Mouse (Mus musculus): ENCODE measurements around the gene Itsn1. TPM values are rescaled to one million over a fixed set of nuclear protein-coding genes. Genes with fewer than 3 reads are reported as not detected.

The Itsn1 gene
- polyA plus RNA-seq, 1 experiment from 2014 or later = 54.7 TPM

DNA sequence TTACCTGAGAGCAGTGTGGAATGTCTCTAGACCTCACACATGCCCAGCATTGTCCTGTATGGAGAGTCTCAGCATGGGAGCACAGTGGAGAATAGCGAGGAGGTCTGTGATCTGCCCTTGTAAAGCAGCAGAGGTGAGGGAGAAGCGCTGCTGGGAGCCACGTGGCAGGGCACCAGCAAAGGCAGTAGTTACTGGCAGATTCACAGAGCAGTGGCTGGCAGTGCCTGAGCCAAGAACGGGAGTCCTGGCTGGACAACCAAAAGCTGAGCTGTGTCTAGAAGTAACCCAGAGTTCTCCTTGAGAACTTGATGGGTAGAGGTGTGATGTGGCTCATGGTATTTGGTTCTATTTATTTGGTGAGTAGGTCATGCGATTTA, 137.2 kb downstream of the Itsn1 start:
- Histone ChIP-seq H3K4me3 (ENCODE audit: low read depth, low read length) (no peak overlapping the region), H3K27me3 (ENCODE audit: control insufficient read depth, insufficient read depth, low read depth, low read length) (no peaks in the 10 kb centered on the region), H3K9me3 (replicated peaks; ENCODE audit: control insufficient read depth, low read length) (no peaks in the 10 kb centered on the region), H3K4me1 (ENCODE audit: control insufficient read depth, low read depth, low read length) (peaks cover 51% of the 10 kb centered on the region), H3K9ac (ENCODE audit: low read depth, low read length) (no peak overlapping the region), H3K4me2 (ENCODE audit: low read depth, low read length) (no peak overlapping the region), H3K27ac (ENCODE audit: low read length) (peak overlapping the region; percentile 87), H3K36me3 (ENCODE audit: control insufficient read depth, insufficient read depth) (peaks cover 31% of the 10 kb centered on the region)
- WGBS (ENCODE audit: insufficient replicate concordance) = 84% methylated on average over 5 of the region's 5 CpGs
- no peak for ATAC-seq (ENCODE audit: low read depth)

DNA sequence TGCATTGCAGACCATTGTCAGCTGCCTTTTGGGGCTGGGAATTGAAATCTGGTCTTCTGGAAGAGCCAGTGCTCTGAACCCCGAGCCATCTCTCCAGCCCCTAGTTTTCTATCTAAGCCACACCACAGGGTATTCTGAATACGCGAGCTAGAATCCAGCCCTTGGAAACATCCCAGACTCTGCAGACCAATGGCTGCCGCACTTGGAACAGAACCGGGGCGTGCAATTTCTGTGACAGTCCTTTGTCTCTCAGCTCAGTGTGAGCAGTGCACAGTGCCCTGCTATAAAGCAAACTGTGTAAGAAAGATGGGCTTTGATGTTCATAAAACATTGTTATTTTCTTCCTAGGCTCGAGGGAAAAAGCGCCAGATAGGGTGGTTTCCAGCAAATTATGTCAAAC, 138.6 kb downstream of the Itsn1 start:
- WGBS (ENCODE audit: insufficient replicate concordance) = 83% methylated on average over 8 of the region's 8 CpGs
- Histone ChIP-seq H3K36me3 (ENCODE audit: control insufficient read depth, insufficient read depth) (peaks cover 35% of the 10 kb centered on the region), H3K9me3 (replicated peaks; ENCODE audit: control insufficient read depth, low read length) (no peaks in the 10 kb centered on the region), H3K9ac (ENCODE audit: low read depth, low read length) (no peak overlapping the region), H3K27me3 (ENCODE audit: control insufficient read depth, insufficient read depth, low read depth, low read length) (no peaks in the 10 kb centered on the region), H3K4me1 (ENCODE audit: control insufficient read depth, low read depth, low read length) (peaks cover 50% of the 10 kb centered on the region), H3K27ac (ENCODE audit: low read length) (no peak overlapping the region), H3K4me2 (ENCODE audit: low read depth, low read length) (no peak overlapping the region), H3K4me3 (ENCODE audit: low read depth, low read length) (no peak overlapping the region)
- no peak for ATAC-seq (ENCODE audit: low read depth)

DNA sequence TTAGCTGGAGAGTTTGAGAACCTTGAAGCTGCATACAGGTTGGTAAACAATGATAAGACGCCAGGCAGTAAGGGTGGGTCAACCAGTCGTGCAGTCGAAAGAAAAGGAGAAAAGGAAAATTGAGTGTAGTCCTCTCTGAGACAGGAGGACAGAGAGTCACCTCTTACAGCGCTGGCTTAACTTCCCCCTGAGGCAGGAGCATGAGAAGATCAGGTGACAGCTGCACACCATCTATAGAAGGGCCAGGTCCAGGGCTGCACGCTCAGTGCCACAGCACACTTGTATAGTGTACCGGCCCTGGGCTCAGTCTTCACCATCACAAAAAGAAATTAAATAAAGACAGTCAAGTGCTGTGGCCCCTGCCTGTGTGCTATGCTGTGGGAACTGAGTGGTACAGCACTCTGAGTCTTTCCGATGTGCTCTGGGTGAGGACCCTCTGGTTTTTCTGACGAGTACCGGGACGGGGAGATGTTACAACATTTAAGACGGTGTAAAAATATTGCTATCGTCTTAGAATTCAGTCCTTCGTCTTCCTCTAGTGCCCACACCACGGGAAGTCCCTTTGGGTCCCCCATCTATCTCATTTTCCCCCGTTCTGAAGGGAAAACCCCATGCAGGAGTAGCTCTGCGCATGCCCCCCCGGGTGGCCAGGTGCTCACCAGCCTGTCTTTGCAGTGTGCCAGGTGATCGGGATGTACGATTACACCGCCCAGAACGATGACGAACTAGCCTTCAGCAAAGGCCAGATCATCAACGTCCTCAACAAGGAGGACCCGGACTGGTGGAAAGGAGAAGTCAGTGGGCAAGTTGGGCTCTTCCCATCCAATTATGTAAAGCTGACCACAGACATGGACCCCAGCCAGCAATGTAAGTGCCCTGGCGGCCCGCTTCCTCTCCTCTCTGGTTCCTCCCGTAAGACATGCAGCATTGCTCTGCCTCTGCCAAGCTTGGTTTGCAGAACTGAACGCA, 140.1 kb downstream of the Itsn1 start:
- 56% methylated on average over 28 of the region's 28 CpGs for WGBS (ENCODE audit: insufficient replicate concordance)
- ATAC-seq (ENCODE audit: low read depth) = 0 out of 2 replicates have a peak, but pooled peaks have one; percentile 20

DNA sequence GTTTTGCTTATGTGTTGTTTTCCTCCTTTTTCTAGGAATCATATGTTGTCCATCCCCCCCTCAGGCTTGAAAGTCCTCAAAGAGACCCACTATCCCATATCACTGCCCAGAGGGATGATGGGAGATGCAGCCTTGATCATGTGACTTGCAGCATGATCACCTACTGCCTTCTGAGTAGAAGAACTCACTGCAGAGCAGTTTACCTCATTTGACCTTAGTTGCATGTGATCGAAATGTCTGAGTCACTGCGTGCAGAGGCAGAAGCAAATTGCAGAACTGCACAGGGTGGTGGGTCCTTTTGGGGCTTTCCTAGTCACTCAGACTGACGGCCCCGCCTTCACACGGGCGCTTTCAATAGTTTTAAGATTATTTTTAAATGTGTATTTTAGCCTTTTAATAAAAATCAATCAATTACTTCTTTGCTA, 141.1 kb downstream of the Itsn1 start:
- no peaks in the 10 kb centered on the region for H3K27me3 ChIP-seq (ENCODE audit: control insufficient read depth, insufficient read depth, low read depth, low read length)
- WGBS (ENCODE audit: insufficient replicate concordance) = 49% methylated on average over 6 of the region's 6 CpGs

More for the DNA sequence above, 140.1 kb downstream of the Itsn1 start:
- Histone ChIP-seq H3K4me2 (ENCODE audit: low read depth, low read length) (peak overlapping the region; percentile 8; the same call in 1 of the 2 replicates), H3K27me3 (ENCODE audit: control insufficient read depth, insufficient read depth, low read depth, low read length) (no peaks in the 10 kb centered on the region), H3K4me3 (ENCODE audit: low read depth, low read length) (no peak overlapping the region), H3K4me1 (ENCODE audit: control insufficient read depth, low read depth, low read length) (peaks cover 36% of the 10 kb centered on the region), H3K36me3 (ENCODE audit: control insufficient read depth, insufficient read depth) (peaks cover 25% of the 10 kb centered on the region), H3K27ac (ENCODE audit: low read length) (peak overlapping the region; percentile 49; the same call in 1 of the 2 replicates), H3K9ac (ENCODE audit: low read depth, low read length) (peak overlapping the region; percentile 30; the same call in 1 of the 2 replicates), H3K9me3 (replicated peaks; ENCODE audit: control insufficient read depth, low read length) (no peaks in the 10 kb centered on the region)

DNA sequence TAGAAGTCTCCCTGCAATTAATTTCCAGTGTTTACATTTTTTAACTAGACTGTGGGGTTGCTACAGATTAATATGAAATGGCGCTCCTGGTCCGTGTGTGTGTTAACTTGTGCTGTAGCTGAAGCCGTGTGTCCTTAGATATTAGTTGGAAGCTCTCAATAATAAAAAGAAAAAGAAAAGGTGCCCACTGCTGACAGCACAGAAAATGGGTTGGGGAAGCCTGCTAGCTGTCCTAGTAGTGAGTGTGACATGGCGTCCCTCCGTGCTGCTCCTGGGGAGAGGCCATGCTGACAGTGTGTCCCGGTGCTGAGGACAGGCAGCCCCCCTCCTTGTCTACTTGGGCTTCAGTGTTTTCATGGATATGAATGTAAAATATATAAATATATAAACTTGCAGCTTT, 142.1 kb downstream of the Itsn1 start:
- 88% methylated on average over 6 of the region's 6 CpGs for WGBS (ENCODE audit: insufficient replicate concordance)
- Histone ChIP-seq H3K4me1 (ENCODE audit: control insufficient read depth, low read depth, low read length) (peaks cover 17% of the 10 kb centered on the region), H3K4me3 (ENCODE audit: low read depth, low read length) (no peak overlapping the region), H3K27me3 (ENCODE audit: control insufficient read depth, insufficient read depth, low read depth, low read length) (no peaks in the 10 kb centered on the region), H3K9ac (ENCODE audit: low read depth, low read length) (no peak overlapping the region), H3K27ac (ENCODE audit: low read length) (no peak overlapping the region), H3K36me3 (ENCODE audit: control insufficient read depth, insufficient read depth) (peaks cover 25% of the 10 kb centered on the region), H3K9me3 (replicated peaks; ENCODE audit: control insufficient read depth, low read length) (no peaks in the 10 kb centered on the region), H3K4me2 (ENCODE audit: low read depth, low read length) (no peak overlapping the region)
- no peak for ATAC-seq (ENCODE audit: low read depth)

More for the DNA sequence above, 141.1 kb downstream of the Itsn1 start:
- H3K27ac ChIP-seq (ENCODE audit: low read length) = no peak overlapping the region
- no peak overlapping the region for H3K4me2 ChIP-seq (ENCODE audit: low read depth, low read length)
- ATAC-seq (ENCODE audit: low read depth) = no peak
- H3K4me1 ChIP-seq (ENCODE audit: control insufficient read depth, low read depth, low read length) = peaks cover 27% of the 10 kb centered on the region
- no peak overlapping the region for H3K4me3 ChIP-seq (ENCODE audit: low read depth, low read length)
- H3K36me3 ChIP-seq (ENCODE audit: control insufficient read depth, insufficient read depth) = peaks cover 25% of the 10 kb centered on the region
- no peak overlapping the region for H3K9ac ChIP-seq (ENCODE audit: low read depth, low read length)
- no peaks in the 10 kb centered on the region for H3K9me3 ChIP-seq (replicated peaks; ENCODE audit: control insufficient read depth, low read length)

DNA sequence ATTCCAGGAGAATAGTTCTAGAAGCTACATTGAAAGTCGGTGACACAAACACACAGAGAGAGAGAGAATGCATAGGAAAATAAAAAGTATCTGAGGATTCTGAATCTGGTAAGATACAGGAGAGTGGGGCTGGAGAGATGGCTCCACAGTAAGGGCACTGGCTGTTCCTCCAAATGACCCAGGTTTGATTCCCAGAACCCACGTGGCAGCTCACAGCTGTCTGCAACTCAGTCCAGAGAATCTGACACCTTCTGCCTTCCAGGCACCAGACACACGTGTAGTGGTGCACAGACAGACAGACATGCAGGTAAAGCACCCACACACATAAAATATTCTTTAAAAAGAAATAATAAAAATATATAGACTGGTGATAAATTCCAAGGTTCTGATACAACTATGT, 144.6 kb downstream of the Itsn1 start:
- H3K9ac ChIP-seq (ENCODE audit: low read depth, low read length) = no peak overlapping the region
- peaks cover 18% of the 10 kb centered on the region for H3K36me3 ChIP-seq (ENCODE audit: control insufficient read depth, insufficient read depth)
- H3K4me3 ChIP-seq (ENCODE audit: low read depth, low read length) = no peak overlapping the region
- H3K4me1 ChIP-seq (ENCODE audit: control insufficient read depth, low read depth, low read length) = peaks cover 10% of the 10 kb centered on the region
- WGBS (ENCODE audit: insufficient replicate concordance) = 69% methylated on average over 3 of the region's 3 CpGs
- no peak for ATAC-seq (ENCODE audit: low read depth)
- H3K27ac ChIP-seq (ENCODE audit: low read length) = no peak overlapping the region
- no peak overlapping the region for H3K4me2 ChIP-seq (ENCODE audit: low read depth, low read length)
- no peaks in the 10 kb centered on the region for H3K27me3 ChIP-seq (ENCODE audit: control insufficient read depth, insufficient read depth, low read depth, low read length)
- H3K9me3 ChIP-seq (replicated peaks; ENCODE audit: control insufficient read depth, low read length) = no peaks in the 10 kb centered on the region

DNA sequence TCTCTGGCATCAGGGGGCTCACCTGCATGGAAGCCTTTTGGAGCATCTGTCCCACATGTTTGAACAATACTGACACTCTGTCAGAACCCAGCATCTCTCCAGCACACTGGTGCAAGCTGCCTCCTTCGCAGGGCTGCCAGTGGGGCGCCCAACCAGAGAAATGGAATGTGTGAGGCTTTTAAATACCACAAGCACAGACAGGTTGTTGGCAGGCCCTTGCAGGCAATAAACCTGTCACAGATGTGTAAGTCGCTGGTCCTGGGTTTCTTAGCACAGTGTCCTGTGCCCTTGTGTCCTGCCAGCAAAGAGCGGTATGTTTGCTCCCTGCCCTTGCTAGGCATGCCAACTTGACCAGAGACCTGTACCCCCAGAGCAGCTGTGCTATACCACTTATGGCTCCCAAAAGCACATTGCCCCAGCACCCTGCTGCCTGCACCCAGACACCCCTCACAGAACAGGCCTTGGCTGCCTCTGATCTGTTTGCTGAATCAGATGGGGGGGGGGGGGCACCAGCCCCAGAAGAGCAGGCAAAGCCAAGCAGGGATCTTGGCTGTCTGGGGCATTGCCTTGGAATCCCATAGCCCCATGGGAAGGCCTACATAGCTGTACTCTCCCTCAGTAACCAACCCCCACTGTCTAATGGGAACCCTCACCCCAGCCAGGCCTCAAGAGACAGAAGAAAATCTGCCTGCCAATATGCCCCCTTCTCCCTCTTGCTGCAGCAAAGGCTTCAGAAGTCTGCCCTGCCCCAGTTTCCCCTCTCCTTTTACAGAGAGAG, 146.7 kb downstream of the Itsn1 start:
- H3K4me3 ChIP-seq (ENCODE audit: low read depth, low read length) = no peak overlapping the region
- no peak overlapping the region for H3K4me2 ChIP-seq (ENCODE audit: low read depth, low read length)
- H3K27ac ChIP-seq (ENCODE audit: low read length) = no peak overlapping the region
- 61% methylated on average over 4 of the region's 4 CpGs for WGBS (ENCODE audit: insufficient replicate concordance)
- H3K9me3 ChIP-seq (replicated peaks; ENCODE audit: control insufficient read depth, low read length) = no peaks in the 10 kb centered on the region
- no peaks in the 10 kb centered on the region for H3K27me3 ChIP-seq (ENCODE audit: control insufficient read depth, insufficient read depth, low read depth, low read length)
- no peak for ATAC-seq (ENCODE audit: low read depth)
- no peaks in the 10 kb centered on the region for H3K4me1 ChIP-seq (ENCODE audit: control insufficient read depth, low read depth, low read length)
- peaks cover 6% of the 10 kb centered on the region for H3K36me3 ChIP-seq (ENCODE audit: control insufficient read depth, insufficient read depth)
- no peak overlapping the region for H3K9ac ChIP-seq (ENCODE audit: low read depth, low read length)

DNA sequence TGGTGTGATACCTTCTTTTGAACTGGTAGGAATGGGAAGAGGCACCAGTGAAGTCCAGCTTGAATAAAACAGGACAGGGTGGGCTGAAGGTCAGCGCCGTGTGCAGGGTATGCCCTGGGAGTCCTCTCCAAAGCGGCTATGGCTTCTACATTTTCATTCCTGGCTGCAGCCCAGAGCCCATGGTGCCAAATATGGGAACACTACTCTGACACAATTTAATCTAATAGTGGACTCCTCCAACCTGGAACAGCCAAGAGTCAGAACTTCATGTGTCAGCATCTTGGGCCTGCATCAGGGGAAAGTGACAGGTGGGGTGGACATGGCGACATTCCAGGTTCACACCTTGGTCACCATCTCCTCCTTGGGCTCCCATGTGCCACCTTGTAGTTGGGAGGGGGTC, 147.4 kb downstream of the Itsn1 start:
- Histone ChIP-seq H3K4me3 (ENCODE audit: low read depth, low read length) (no peak overlapping the region), H3K9me3 (replicated peaks; ENCODE audit: control insufficient read depth, low read length) (no peaks in the 10 kb centered on the region), H3K36me3 (ENCODE audit: control insufficient read depth, insufficient read depth) (peaks cover 4% of the 10 kb centered on the region; the same call in 1 of the 2 replicates), H3K27ac (ENCODE audit: low read length) (no peak overlapping the region), H3K4me2 (ENCODE audit: low read depth, low read length) (no peak overlapping the region), H3K4me1 (ENCODE audit: control insufficient read depth, low read depth, low read length) (peaks cover 4% of the 10 kb centered on the region; the same call in 1 of the 2 replicates), H3K9ac (ENCODE audit: low read depth, low read length) (no peak overlapping the region), H3K27me3 (ENCODE audit: control insufficient read depth, insufficient read depth, low read depth, low read length) (no peaks in the 10 kb centered on the region)
- ATAC-seq (ENCODE audit: low read depth) = no peak
- 62% methylated on average over 4 of the region's 4 CpGs for WGBS (ENCODE audit: insufficient replicate concordance)
